Mouse (Mus musculus) layer of hippocampus, adult 9-10 months (tissue): ENCODE measurements around the gene Pts.

ENCODE experiments used
- DNase-seq: peaks from one replicate; pipeline ENCODE4 v3.0.0; 2022; ENCODE audit warnings: low spot score

The Pts gene

DNA sequence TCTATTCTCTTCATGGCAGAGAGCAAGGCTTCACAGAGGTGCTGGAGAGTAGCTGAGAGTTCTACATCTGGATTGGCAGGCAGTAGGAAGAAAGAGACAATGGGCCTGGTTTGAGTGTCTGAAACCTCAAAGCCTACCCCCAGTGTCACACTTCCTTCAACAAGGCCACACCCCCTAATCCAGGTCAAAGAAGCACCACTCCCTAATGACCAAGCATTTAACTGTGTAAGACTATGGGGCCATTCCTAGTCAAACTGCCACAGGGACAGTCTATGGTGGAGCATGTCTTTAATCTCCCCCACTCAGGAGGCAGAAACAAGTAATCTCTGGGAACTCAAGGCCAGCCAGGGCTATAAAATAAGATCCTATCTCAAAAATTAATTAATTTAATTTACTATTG is 37.7 kb downstream of the Pts start:
- no peak for DNase-seq

DNA sequence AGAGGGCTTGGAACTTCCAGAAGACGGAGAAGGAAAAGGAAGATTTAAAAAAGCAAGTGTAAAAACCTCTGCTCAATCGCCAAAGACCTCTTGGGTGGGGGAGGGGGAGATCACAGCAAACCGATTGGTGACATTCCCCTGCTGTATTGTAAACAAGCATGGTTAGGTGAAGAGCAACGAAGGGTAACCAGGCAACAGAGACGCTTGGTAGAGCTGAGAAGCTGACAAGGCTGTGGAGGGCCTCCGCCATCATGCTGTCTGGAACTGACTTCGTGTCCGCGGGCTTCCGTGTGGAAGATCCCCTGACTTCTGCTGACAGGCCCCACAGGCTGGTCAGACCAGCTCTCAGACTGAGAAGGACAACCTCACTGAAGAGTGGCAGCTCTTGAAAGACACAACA is 43.0 kb downstream of the Pts start:
- no peak for DNase-seq

DNA sequence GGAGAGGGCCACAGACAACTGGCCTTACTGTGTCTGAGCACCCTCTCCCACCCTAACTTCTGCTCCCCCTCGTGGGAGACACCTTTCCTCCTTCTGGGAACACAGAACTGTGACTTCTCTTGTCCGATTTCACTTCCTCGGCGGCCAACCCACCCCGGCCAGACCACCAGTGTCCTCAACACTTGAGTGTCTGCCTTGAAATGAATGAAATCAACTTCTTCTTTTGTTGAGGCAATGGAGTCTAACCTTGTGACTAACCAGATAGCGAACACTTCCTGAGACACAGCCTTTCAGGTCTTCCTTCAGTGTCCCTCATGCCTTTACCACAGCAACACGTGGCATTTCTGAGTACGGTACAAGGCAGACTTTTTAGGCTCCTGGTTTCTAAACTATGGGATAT is 45.8 kb downstream of the Pts start:
- DNase-seq: no peak

DNA sequence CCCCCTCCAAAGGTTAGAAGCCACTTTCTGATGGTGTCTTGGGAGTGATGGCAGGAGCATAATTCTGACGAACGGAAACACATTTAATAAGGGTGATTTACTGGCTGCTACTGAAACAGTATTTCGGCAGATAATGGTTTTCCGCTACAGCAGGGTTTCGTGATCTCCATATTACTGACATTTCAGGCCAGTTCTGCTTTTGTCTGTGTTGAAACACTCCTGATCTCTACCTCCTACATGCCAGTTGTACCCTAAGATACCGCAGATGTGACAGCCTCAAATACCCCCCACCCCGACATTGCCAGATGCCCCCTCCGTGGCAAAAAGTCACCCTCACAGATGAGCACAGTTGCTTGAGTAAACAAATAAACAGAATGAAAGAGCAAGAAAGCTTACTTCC is 49.0 kb downstream of the Pts start:
- DNase-seq: no peak

DNA sequence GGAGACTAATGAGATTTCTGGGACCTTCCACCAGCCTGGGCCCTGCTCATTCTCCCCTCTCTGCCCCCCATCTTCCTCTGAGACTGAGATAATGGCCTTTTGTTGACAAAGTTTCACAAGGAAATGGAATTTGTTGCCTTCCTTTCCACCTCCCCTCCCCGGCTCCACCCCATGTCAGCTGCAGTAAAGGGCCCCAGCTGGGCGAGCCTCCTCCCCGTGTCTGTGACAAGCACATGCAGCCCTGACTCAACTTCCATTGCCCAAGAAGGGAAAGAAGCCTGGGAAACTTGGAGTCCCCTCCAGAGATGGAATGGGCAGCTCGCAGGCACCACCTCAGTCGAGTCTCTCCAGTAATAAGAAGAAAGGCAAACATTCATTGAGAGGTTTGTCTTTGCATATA is 49.7 kb downstream of the Pts start:
- no peak for DNase-seq

DNA sequence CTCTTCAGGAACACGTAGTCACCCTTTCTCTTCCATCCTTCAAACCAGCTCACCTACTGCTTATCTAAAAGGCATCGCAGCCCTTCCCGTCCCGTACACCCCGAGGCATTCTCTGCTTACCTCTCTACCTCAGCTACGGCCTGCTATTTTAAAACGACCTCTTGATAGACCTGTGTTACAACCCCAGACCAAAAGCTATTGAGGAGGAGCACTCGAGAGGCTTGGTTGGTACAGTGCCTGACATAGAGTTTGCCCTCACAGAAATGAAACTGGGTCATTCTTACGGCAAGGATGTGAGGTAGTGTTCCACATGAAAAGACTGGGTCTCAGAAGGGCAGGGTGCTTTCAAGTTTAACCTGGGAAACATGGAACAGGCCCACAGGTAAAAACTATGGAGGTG is 51.3 kb downstream of the Pts start:
- DNase-seq: no peak

DNA sequence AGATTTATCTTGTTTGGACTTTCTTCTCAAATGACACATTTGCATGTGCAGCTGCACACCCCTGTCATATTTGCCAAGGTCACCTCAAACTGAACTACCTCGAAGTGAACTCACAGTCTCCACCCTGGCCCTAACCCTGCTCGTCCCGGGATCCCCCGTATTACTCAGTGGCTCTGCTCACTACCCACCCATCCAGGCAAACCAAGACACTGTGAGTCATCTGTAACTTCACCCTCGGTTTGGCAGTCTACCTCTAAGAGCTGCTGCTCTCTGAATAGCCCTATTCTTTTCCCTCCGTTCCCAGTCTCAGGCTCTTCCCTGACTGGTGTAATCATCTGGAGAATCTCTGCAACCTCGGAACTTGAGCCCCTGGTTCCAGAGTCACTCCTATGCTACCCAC is 51.9 kb downstream of the Pts start:
- no peak for DNase-seq

DNA sequence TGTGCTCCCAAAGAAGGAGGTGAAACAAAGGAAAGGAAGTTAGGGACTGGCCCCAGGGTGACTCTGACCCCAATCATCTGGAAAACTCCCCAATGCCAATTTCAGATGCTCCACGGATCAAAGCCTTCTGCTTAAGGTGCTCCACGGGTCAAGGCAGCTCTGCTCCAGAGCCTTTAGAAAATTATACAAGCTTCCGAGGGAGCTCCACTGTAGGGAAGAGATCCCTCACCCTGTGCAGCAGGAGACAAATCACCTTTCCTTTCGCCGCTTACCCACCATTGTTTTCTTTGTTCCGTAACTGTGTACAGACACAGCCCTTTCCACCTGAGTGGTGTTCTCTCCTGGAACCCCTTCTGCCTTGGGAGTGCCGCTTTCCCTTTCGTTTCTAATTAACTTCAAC is 52.8 kb downstream of the Pts start:
- no peak for DNase-seq

DNA sequence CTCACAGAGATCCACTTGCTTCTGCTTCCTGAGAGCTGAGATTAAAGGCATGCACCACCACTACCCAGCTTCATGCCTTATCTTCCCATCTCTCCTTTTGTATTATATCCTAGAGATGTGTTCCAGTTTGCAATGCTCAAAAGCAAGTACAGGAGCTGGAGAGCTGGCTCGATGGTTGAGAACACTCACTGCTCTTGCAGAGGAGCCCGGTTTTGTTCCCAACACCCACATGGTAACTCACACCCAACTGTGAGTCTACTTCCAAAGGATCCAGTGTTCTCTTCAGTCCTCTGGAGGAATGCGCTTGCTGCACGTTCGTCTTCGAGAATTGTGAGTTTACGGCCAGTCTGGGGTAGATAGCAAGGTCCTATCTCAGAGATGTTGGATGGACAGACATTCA is 53.2 kb downstream of the Pts start:
- no peak for DNase-seq
